Mouse (Mus musculus) neutrophil, adult 5-6 weeks (primary cell): ENCODE data around the gene Polg. TPM values are rescaled to one million over a fixed set of nuclear protein-coding genes. Genes with fewer than 3 reads are reported as not detected.

Experiments used
- ATAC-seq: fragments of 151-379, 151-347 bp; 2 replicates; pipeline ENCODE4 v1.8.0; 2017; ENCODE audit warnings: mild to moderate bottlenecking, moderate TSS enrichment; ENCODE audit not compliant: insufficient number of reproducible peaks, poor library complexity, low FRiP score, severe bottlenecking; ENCODE audit errors: extremely low read depth
- total RNA-seq: library from RNA; stranded (forward); fragments of 200-1000 nt; gene quantifications from 2 replicates; pipeline ENCODE4 v1.2.3, GENCODE M21; 2017

The Polg gene
- total RNA-seq, 1 experiment from 2014 or later: 141 TPM

DNA sequence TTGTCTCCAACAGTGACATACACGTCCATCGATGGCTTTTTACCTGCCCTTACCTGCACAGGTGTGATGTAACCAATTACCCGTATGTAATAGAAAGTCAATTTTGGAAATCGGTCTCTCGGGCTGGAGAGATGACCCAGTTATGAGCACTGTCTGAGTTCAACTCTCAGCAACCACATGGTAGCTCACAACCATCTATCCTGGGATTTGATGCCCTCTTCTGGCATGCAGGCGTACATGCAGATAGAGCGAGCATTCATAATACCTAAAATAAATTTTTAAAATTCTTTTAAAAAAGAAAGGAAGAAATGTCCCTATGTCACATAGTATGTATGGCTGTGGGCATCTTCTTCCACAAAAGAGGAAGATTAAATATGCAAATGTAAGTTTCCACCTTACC lies 5.3 kb upstream of the Polg start:
- no peak for ATAC-seq

DNA sequence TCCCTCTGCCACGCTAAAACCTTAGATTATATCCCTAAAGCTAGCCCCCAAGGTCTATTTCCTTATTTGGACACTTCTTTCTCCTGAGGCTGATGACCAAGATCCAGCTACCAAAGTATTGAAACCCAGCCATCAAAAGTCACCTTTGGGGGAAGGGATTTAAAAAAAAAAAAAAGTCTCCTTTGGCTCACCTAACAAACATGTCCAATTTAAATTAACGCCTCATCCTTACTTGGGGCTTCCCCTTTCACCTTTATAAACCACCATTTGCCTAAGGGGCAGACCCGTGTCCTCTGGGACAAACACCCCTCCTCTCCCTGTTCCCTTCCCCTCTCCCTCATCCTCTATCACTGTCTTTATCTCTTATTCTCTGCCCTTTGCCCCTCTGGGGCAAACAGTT lies 4.6 kb upstream of the Polg start:
- no peak for ATAC-seq

DNA sequence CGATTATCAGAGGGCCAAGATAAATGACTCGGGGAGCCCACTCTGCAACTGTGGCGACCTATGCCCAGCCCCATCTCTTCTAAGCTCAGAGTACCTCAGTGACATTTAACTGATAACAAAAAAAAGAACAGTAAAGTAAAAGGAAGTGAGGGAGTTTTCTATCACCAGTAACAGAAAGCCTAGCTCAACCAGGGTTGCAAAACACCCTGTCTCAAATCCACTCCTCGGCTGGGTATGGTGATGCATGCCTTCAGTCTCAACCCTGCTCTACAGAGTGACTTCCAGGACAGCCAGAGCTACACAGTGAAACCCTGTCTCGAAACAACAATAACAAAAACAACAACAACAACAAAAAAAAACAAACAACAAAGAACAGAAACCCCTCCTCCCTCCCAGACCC lies 3.6 kb upstream of the Polg start:
- no peak for ATAC-seq

DNA sequence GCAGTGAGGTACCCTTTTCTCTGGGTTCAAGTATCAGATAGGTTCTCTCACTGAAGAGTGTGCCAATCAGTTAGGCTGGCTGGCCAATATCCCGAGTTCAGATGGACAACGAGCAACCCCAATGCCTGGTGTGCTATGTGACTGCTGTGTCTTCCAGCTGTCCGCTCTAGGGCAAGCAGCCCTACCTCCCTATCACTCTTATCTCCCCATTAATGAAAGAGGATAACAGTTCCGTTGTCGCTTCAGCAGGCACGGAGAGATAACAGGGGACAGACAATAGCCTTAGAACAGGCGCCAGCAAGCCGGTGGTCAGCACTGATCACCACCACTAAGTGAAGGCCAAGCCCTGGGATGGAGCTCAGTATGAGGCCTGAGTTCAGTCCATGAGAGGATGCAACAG lies 2.8 kb upstream of the Polg start:
- ATAC-seq: no peak

DNA sequence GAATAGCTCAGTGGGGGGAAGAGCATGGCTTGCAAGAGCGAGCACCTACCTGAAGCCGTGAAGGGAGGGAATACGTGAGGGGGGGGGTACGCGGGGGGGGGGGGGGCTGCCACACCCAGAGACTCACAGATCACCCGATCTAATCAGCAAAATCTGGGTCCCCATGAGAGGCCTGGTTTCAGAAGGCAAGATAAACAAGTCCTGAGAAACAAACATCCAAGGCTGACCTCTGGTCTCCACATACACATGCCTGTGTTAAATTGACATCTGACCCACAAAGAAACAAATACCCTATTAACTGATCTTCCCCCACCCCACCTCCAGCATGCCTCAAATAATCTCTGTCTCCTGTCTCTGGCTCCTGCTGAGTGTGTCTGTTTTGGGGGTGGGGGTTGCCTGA lies 1.8 kb upstream of the Polg start:
- ATAC-seq: no peak

DNA sequence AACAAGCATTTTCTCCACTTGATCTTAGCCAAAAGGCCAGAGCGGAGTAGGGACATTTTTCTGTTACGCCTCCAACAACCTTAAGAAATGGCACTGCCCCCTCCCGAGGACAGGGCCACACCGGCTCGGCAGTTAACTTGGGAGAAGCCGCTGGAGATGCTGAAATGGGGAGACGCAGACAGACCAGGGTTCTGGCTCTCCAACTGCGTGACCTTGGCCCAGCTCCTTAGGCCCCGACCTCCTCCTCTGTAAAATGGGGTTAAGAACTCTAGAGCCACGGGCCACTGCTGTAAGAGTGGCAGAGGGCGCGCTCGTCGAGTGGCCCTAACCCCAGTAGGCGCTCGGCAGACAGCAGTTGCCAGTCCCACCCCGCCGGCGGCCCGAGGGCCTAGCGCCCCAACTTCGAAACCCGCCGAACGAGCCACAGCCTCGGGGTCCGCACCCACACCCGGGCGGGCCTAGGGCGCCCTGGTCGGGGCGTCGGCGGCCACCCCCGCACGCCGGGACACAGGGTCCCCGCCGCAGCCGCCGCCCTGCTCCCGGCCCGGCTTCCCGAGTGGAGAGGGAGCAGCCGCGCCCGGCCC lies 609 bp downstream of the Polg start:
- no peak for ATAC-seq

DNA sequence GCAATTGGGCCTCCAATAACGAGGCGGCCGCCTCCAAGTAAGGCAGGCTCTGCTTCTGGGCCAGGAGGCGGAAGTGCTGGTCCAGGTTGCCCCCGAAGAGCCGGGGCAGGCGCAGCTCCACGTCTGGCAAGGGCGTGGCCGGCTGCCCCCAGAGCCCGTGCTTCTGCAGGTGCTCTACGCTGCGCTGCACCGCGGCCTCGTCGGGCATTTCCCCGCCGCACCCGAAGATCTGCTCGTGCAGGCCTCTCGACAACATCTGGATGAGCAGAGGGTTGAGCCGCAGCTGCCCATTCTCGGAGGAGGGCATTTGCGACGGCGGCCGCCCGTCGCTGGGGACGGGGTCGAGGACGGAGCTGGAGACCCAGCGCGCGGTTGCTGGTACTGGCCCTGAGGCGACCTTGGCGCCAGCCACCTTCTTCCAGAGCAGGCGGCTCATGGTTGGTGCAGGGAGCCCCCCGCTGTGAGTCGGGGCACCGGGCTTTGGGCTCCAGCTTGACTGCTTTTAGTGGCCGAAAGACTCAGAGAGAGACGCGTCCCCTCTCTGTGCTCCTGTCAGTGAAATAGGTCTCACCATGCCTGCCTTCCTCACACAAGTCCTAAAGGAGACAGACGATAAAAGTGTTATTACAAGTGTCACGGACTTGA lies 1.3 kb downstream of the Polg start:
- no peak for ATAC-seq

DNA sequence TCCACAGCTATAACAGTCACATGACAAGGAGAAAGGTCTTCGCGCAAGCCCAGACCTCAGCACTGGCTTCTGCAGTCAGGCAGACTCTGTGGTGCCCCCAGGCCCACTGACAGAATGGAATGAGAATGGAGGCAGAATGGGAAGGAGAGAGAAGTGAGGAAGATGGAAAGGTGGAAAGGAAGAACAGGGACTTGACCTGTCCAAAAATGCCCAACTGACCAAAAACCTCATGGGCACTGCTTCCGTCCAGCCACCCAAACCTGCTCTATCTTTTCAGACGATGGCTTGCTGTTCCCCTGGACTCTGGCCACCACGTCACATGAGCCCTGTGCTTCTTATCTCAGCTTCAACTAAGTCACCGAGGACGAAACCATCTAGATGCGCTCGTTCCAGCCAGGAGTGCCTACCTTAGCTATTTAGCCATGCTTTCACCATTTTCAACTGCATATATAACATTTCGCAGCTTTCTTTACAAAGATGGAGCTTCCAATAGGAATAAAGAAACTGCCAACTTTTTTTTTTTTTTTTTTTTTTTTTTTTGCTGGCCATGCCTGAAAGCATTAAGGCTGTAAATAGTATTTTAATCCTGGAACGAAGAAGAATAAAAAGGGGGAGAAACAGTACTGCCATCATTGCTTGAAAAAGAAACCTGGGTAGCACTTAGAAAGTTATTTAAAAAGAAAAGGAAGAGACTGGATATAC lies 2.6 kb downstream of the Polg start:
- ATAC-seq: no peak

DNA sequence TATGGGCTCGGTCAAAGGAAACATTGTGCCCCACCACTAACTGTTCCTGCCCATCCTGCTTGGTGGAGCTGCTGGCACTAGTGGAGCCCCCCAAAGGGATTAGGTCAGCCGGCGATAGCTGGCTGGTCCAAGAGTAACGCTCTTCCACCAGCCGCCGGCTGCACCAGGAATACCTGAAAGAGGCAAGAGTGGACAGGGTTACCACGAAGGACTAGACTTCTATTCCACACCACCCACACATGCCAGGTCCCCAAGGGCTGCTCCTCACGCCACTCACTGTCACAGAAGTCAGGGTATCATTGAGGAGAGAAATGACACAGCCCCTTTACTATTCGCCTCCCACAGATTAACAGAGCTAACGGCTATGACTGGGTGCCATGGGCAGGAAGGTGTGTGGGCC lies 4.4 kb downstream of the Polg start:
- no peak for ATAC-seq

DNA sequence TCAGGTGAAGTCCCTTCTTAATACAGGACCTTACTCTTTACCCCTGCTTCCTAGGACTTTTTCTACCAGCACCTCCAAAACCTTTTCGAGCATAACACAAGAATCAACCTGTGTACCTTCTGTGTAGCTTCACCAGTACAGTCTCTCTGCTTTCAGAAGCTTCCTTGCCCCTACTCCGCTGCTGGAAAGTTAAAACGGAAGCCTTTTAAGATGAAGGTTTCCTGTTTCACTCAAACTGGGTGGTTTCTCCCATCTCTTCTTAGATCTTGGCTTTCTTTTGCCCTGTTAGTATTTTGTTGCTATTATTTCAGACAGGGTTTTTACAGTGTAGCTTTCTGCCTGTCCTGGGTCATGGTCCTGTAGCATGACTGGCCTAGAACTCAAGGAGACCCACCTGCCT lies 18.7 kb downstream of the Polg start:
- no peak for ATAC-seq

DNA sequence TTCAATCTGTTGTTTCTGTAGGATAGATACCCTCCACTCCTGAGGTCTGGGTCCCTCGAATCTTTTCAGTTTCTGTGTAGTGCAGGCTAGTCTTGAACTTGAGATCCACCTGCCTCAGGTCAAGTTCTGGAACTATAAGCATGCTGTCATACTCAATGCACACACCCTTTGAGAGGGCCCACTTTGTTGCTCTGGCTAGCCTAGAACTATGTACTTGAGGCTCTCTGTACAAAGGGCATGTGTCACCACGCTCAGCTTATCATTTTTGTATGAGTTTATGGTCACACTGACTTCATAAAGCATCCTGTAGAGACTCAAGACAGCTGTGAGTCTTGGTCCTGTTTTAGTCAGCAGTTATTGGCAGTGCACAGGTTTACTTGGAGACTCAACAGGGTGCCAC lies 19.1 kb downstream of the Polg start:
- no peak for ATAC-seq

DNA sequence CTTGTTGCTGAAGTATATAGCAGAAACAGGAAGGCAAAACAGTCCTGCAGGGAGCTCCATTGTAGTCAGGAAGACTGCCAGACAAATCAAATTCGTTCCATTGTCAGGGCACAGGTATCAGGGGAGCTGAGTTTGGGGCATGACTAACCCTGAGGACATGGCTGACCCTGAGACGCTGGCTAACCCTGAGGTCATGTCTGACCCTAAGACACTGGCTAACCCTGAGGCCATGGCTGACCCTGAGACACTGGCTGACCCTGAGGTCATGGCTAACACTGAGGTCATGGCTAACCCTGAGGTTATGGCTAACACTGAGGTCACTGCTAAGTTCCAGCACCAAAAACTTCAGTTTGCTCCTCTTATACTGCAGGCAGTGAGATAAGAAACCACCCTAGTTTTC lies 26.1 kb downstream of the Polg start:
- ATAC-seq: no peak

DNA sequence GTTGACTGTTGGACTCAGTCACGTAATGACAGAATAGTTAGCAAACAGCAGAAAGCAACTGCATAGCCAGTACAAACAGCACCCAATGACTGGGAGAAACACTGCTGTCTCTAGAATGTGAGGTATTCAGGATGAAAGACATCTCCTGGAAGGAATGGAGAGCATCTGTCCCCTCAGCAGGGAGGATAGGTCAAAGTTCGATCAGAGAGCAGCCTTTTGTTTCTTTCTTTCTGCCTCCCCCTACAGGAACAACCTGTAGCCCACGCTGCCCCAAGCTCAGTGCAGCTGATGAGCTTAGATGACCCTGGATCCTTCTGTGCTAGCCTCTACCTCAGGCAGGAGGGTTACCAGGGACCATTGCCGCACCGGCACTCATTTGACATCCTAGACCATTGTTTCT lies 37.9 kb downstream of the Polg start:
- ATAC-seq: no peak

DNA sequence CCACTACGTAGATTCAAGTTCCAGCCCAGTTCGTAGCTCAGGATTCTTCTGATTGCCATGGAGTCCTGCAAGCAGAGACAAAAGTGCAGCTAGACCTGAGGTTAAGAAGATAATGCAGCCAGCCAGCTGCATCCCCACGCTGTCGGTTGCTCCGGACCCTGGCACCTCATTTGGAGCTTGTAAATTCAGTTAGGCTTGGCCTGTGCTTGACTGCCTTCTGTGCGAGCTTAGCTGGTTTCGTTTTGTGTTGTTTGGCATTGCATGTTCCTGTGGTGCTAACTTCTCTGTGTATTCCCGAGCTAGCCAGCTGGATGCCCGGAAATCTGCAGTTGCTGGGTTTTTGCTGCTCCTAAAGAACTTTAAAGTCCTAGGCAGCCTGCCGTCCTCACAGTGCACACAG lies 40.4 kb downstream of the Polg start:
- ATAC-seq: no peak

DNA sequence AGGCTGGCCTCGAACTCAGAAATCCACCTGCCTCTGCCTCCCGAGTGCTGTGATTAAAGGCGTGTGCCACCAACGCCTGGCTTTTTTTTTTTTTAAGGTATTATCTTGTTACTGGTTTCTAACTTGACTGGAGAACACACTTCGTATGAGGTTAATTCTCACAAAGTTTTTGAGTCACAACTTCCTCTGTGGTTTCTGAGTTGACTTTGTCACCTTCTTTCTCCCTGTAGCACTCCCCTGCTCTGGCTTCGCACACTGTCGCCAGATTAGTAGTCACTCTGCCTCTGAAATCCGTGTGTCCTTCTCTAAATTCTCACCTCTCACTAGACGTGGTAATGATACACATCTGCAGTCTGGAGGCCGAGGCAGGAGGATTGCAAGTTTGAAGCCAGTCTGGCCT lies 43.3 kb downstream of the Polg start:
- ATAC-seq: no peak

DNA sequence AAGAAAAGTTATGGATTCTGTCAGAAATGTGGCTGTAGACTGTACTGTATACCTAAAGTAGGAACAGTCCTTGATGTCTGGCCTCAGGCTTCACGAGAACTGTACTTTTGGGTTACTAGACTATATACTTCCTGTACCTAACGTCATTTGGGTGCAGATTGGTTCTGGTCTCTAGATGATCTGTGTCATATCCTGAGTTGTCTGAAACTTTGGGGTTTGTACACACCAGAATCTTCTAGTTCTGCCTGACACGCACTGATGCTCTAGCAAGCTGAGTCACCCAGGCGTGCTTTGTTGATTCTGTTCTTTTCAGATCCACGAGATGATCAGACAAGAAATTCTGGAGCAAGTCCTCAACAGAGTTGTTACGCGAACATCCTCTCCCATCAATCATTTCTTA lies 46.2 kb downstream of the Polg start:
- no peak for ATAC-seq

DNA sequence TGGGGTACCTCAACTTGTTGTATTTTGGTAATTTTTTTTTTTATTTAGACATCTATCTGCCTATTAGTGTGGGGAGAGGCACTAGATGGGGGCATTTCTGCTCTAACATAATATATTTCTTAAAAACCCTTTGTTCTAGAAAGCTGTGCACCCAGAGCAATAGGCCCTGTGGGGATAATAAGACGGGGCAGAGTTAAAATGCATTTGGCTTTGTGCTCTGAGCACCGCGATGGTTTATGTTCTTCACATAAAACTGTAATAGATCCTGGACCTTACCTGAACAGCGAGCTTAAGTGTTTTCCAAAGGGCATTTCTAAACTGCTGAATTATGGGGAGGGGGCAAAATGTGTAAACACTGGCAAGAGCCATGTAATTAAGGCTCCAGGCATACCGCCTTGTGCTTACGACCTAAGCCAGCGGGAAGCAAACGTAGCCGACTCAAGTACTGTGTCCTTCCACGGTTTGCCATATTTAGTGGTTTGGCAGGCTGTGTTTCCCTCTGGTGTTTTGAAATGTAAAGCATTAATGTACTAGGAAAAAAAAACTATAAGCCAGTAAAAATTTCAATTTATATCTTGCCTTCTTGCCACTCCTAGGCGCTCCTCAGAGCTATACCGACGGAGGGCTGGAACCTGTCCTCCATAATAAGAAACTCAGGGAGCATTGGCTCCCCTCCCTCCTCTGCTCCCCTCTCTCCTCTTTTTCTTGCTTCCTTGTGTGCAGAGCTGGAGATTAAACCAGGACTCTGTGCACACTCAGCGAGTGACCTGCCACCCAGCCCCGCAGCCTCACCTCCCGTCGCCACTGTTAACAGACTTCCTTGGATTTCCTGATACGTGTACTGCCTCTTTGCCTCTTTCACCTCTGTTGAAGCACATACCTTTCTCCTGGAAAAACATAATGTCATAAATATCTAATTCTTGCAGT lies 51.5 kb downstream of the Polg start:
- ATAC-seq: no peak

DNA sequence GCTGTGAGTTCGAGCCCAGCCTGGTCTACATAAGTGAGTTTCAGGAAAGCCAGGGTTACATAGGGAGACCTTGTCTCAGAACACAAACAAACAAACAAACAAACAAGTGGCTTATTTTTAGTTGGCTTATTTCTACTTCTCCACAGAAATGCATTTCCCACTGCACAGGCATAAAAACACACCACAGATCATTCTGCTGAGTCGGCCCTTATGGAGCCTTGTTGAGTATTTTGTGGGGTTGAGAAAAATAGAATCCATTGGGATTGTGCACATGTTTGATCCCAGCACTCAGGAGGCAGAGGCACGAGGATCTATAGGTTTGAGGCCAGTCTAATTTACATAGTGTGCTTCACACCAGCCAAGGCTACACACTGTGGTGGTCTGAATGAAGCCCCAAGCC lies 65.9 kb downstream of the Polg start:
- no peak for ATAC-seq

DNA sequence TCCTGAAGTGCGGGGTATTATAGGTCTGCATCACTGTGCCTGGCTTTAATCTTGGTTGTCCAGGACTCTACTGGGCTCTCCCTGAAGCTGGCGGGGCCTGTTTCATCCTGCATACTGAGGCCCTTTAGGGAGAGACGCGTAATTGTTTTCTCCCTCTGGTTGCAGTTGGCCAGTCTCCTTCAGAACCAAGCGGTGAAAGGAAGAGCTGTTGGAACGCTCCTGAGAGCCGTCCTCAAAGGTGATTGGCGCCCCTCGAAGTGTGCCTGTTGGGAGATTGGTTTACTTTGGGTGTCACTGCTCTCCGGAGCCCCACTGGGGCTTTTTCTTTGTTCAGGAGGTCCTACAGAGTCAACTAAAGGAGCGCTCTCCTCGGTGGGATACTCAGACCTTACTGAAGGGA lies 67.2 kb downstream of the Polg start:
- ATAC-seq: no peak

DNA sequence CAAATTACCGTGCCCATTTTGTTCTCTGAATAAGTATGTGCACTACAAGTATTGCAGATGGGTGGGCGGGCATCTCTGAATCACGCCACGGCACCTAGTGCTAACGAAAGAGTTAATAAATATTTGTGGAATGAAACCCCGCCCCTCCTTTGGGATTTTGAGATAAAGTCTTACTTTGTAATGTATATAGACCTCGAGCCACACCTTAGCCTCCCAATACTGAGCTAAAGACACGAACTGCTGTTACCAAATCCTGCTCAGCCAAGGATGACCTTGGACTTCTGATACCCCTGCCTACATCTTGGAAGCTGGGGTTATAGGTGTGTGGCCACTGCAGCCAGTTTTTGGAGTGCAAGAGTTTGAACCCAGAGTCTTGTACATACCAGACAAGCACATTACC lies 67.7 kb downstream of the Polg start:
- ATAC-seq: no peak
